Mouse (Mus musculus) ES-Bruce4 (cell line): ENCODE results near the gene Ikbke.

Experiments used
- EP300 ChIP-seq: IDR thresholded peaks from 2 replicates; pipeline ENCODE4 v1.6.1; 2011; ENCODE audit warnings: low read depth, low read length; ENCODE audit not compliant: insufficient read depth
- POLR2A ChIP-seq: IDR thresholded peaks from one replicate; pipeline ENCODE4 v1.8.1; 2011; ENCODE audit warnings: low read length; ENCODE audit not compliant: insufficient read depth

- TF ChIP-seq POLR2A (no peak), EP300 (no peak)
Observed at GRCm38 (mm10) chr1:131327167-131327566, 47.8 kb upstream of the Ikbke start.
